Mouse (Mus musculus) large intestine, adult 2 months (tissue): ENCODE measurements around the gene Sfrp4. TPM values are rescaled to one million over a fixed set of nuclear protein-coding genes. Genes with fewer than 3 reads are reported as not detected.
"Not testable (repeated sequence)": the region's sequence is repeated elsewhere in the genome, so short reads cannot be mapped to it uniquely, and the experiment has no call there.

Source experiments
- DNase-seq: peaks from one replicate; pipeline ENCODE4 v3.0.0-alpha.2; 2012; ENCODE audit warnings: low read depth, low spot score
- WGBS: fragments of 180-500 bp; shearing (Covaris S2); methylation state at CpG from one replicate; pipeline ENCODE4 v1.1.7; 2018; 5-methylcytosine and 5-hydroxymethylcytosine counted together
- polyA plus RNA-seq: library from polyadenylated mRNA; depleted of rRNA; stranded (reverse); fragments of >200 nt; gene quantifications from 2 replicates; pipeline ENCODE4 v1.2.3, GENCODE M21; 2012; rRNA removed

Gene Sfrp4
- polyA plus RNA-seq: 0.43 and 0.52 TPM in 2 replicates

- WGBS: 5% methylated on average over 25 of the region's 25 CpGs
- DNase-seq: no peak
Measured at GRCm38 (mm10) chr13:19622573-19623227, at the start of gene Sfrp4. Gene Sfrp4, plus strand, starts transcription at chr13:19623104.

- DNase-seq: not testable (repeated sequence)
- 76% methylated on average over 2 of the region's 2 CpGs for WGBS
Measured at GRCm38 (mm10) chr13:19574723-19575122, 48.2 kb upstream of the Sfrp4 start.

- WGBS: 78% methylated on average over 3 of the region's 3 CpGs
- no peak for DNase-seq
Measured at GRCm38 (mm10) chr13:19575947-19576346, 47.0 kb upstream of the Sfrp4 start.

GRCm38 (mm10) chr13:19590996-19591759 lies 31.7 kb upstream of the Sfrp4 start:
- 81% methylated on average over 3 of the region's 3 CpGs for WGBS
- no peak for DNase-seq

GRCm38 (mm10) chr13:19595141-19595540 lies 27.8 kb upstream of the Sfrp4 start:
- no peak for DNase-seq
- 94% methylated on average over 1 of the region's 1 CpGs for WGBS

- WGBS: 79% methylated on average over 6 of the region's 6 CpGs
- no peak for DNase-seq
Measured at GRCm38 (mm10) chr13:19599242-19599641, 23.7 kb upstream of the Sfrp4 start.

GRCm38 (mm10) chr13:19602531-19602930 lies 20.4 kb upstream of the Sfrp4 start:
- no peak for DNase-seq
- WGBS: 90% methylated on average over 1 of the region's 1 CpGs

- 28% methylated on average over 1 of the region's 1 CpGs for WGBS
- DNase-seq: no peak
Measured at GRCm38 (mm10) chr13:19603719-19604118, 19.2 kb upstream of the Sfrp4 start.

- DNase-seq: no peak
Measured at GRCm38 (mm10) chr13:19604916-19605315, 18.0 kb upstream of the Sfrp4 start.

GRCm38 (mm10) chr13:19608120-19608519 lies 14.8 kb upstream of the Sfrp4 start:
- DNase-seq: no peak

- DNase-seq: no peak
- 96% methylated on average over 1 of the region's 1 CpGs for WGBS
Measured at GRCm38 (mm10) chr13:19612348-19612747, 10.6 kb upstream of the Sfrp4 start.

GRCm38 (mm10) chr13:19612963-19613362 lies 9.9 kb upstream of the Sfrp4 start:
- 87% methylated on average over 3 of the region's 3 CpGs for WGBS
- DNase-seq: no peak

- 77% methylated on average over 1 of the region's 1 CpGs for WGBS
- no peak for DNase-seq
Measured at GRCm38 (mm10) chr13:19613426-19613825, 9.5 kb upstream of the Sfrp4 start.

GRCm38 (mm10) chr13:19614311-19614710 lies 8.6 kb upstream of the Sfrp4 start:
- no peak for DNase-seq
- 72% methylated on average over 1 of the region's 1 CpGs for WGBS

GRCm38 (mm10) chr13:19618081-19618480 lies 4.8 kb upstream of the Sfrp4 start:
- 95% methylated on average over 4 of the region's 4 CpGs for WGBS
- no peak for DNase-seq

GRCm38 (mm10) chr13:19618841-19619215 lies 4.1 kb upstream of the Sfrp4 start:
- 21% methylated on average over 5 of the region's 5 CpGs for WGBS
- DNase-seq: no peak

- 2% methylated on average over 46 of the region's 46 CpGs for WGBS
- no peak for DNase-seq
Measured at GRCm38 (mm10) chr13:19619216-19619927, 3.5 kb upstream of the Sfrp4 start, which contains the start of gene Epdr1. Gene Epdr1, minus strand, starts transcription at chr13:19619927.

- WGBS: 24% methylated on average over 30 of the region's 30 CpGs
- no peak for DNase-seq
Measured at GRCm38 (mm10) chr13:19623228-19623905, 463 bp downstream of the Sfrp4 start.

- no peak for DNase-seq
- WGBS: 64% methylated on average over 11 of the region's 11 CpGs
Measured at GRCm38 (mm10) chr13:19624632-19625320, 1.9 kb downstream of the Sfrp4 start.
